Mouse (Mus musculus): Measurements from ENCODE around the gene Cys1. TPM values are rescaled to one million over a fixed set of nuclear protein-coding genes. Genes with fewer than 3 reads are reported as not detected.

The Cys1 gene
- total RNA-seq (2023): not detected in 2 replicates

DNA sequence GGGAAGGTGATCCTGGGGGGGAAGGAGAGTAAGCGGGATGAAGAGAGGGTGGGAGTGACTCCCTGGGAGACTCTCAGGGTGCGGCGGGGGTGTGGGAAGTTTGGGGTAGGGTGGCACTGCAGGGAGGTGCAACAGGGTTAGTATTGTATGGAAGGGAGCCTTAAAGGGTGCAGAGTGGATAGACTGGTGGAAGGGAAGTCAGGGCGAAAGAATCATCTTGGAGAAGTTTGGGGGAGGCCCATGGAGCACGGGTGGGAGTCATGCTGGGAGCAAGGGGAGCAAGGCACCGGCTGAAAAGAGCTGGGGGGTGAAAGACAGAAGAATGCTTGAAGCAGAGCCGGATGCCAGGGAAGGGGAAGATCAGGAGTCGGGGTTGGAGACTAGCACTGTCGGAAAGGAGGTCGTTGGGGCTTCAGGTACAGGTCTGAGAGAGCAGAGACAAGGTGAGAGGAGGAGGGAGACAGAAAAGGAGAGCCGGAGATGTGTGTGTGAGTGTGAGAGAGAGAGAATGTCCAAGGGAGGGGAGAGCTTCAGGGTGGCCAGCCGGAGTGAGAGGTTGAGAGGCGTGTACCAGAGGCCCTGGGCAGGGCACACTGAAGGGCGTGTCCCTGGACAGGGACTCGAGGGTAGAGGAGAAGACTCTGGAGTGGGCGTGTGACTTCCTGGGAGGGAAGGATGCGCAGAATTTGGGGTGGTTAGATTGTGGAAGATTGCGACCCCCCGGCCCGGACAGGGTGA lies at the start of gene Cys1:
Gene Cys1, minus strand, starts transcription at position 528 of the 738 bp plus-strand sequence.

DNA sequence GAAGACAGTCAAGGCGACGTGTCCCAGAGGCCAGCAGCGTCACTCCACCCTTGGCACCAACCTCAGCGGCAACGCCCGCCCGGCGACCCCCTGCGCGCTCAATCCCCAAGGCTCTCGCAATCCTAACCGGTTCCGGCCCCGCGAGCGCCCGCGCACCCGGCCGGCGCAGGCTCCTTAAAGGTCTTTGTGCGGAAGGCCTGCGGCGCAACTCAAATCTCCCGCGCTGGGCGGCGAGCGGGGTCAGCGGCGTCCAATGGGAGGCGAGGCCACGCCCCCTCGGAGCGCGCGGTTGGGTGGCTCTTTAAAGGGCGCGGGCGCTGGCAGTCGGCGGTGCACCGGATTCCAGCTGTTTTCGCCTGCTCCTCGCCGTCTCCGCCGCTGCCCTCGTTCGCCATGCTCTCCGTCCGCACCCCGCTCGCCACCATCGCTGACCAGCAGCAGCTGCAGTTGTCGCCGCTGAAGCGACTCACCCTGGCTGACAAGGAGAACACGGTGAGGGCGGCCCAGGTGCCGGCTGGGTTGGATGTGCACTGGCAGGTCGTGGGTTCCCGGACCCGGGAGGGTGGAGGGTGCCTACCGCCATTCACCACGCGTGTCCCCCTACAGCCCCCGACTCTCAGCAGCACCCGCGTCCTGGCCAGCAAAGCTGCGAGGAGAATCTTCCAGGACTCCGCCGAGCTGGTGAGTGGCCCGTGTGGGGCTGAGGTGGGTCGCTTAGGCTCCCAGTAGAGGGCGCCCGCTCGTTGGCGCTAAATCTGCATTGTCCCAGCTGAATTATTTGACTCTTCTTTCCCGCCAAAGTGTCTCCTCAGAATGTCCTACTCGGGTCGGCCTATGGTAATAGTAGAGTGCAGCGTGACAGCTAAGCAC lies 26.6 kb upstream of the Cys1 start, which contains the start of gene Rrm2:
Gene Rrm2, plus strand, starts transcription at position 288 of the 870 bp plus-strand sequence.

DNA sequence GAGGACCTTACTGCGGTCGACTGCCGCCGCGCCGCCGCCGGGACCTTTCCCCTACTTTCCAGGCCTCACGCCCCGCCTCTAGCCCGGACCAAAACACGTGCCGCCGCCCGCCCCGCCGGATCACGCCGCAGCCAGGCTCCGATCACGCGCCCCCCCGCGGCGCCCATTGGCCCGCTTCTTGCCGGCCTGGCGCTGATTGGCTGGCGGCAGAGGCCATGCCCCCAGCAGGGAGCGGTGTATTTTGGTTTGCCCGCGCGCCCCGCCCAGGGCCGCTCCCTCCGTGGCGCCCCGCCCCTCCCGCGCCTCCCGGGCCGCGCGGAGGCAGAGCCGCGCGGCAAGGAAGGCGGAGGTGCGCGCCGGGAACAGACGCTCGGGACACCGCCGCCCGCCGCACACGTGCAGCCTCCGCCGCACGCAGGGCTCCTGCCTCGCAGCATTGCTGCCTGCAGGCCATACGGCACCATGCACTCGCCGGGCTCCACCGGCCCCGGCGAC lies 30.5 kb downstream of the Cys1 start, which contains the start of gene Klf11:
Gene Klf11, plus strand, starts transcription at position 212 of the 495 bp plus-strand sequence.

Other genes starting within 250 kb of the Cys1 start
- 20.8 and 24.9 TPM in 2 replicates for gene Taf1b, start 183.5 kb downstream of the Cys1 start, total RNA-seq (2023)
- gene Grhl1, start 109.5 kb downstream of the Cys1 start, total RNA-seq (2023): 4.6 and 8.6 TPM in 2 replicates
- gene Klf11, start 30.5 kb downstream of the Cys1 start, total RNA-seq (2023): 47.6 and 49.6 TPM in 2 replicates
- gene Rrm2, start 26.4 kb upstream of the Cys1 start, total RNA-seq (2023): 84.3 and 101 TPM in 2 replicates
- 0.43 TPM in 1 of 2 replicates, not detected in the other for gene Mboat2, start 149.1 kb upstream of the Cys1 start, total RNA-seq (2023)